Mouse (Mus musculus) olfactory bulb, adult 2 months (tissue): ENCODE results near the gene Sar1a.

Source experiments
- CTCF ChIP-seq: fragments of 200-500 bp; IDR thresholded peaks from 2 replicates; pipeline ENCODE4 v1.5.1; 2012; ENCODE audit warnings: low read depth, mild to moderate bottlenecking, low read length, moderate library complexity; ENCODE audit not compliant: insufficient read depth
- POLR2A ChIP-seq: fragments of 200-500 bp; IDR thresholded peaks from 2 replicates; pipeline ENCODE4 v1.6.1; 2012; ENCODE audit warnings: mild to moderate bottlenecking, low read depth, low read length, moderate library complexity; ENCODE audit not compliant: insufficient read depth

DNA sequence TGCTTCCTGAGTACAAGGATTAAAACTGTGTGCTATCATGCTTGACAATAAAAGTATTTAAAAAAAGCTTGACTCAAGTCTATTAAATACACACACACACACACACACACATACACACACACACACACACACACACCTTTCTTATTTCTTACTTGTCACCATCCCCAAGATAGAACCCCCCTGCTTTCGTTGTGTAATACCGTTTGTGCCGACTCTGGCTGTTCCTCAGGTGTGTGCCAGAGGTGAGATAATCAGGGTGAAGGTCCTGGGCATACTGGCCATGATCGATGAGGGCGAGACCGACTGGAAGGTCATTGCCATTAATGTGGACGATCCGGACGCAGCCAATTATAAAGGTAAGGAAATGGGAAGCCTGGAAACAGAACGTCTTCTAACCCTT is 15.0 kb upstream of the Sar1a start:
- TF ChIP-seq CTCF, result no peak
- TF ChIP-seq POLR2A, result no peak
